Mouse (Mus musculus): ENCODE results near the gene Cacna2d2.

DNA sequence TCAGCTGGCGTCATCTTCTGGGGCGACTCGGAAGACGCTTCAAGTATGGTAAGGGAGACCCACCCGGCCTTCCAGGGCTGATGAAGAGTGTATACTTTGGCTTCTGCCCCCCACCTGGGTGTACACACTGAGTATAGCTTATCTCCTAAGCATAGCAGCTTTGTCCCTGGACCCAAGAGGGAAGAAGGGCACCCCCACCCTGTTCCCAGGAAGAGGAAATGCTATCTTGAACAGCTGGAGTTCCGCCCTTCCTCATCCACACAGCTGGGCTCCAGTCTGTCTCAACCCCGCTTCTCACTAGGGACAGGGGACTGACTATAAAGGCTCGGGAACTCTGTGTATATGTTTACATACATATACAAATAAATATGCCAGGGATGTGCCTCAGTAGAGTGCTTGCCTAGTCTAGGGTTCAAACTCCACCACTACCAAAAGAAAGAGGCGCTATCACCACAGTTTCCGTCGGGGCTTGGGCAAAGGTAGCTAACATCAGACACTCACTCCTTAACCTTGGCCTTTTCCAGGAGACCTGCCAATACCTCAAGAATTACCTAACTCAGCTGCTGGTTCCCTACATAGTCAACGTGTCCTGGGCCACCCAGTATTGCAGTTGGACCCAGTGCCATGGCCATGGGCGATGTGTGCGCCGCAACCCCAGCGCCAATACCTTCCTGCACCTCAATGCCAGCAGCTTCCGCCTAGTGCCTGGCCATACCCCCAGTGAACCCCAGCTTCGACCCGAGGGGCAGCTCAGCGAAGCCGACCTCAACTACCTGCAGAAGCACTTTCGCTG, 172.3 kb downstream of the Cacna2d2 start:
- TF ChIP-seq CTCF (IDR thresholded peaks at IDR 0.05; ENCODE audit: low read depth, low read length): no peak
- TF ChIP-seq POLR2A (IDR thresholded peaks at IDR 0.05; ENCODE audit: extremely low read depth, insufficient read depth, low read length): no peak
